Mouse (Mus musculus): ENCODE data around the gene Ankrd44.

DNA sequence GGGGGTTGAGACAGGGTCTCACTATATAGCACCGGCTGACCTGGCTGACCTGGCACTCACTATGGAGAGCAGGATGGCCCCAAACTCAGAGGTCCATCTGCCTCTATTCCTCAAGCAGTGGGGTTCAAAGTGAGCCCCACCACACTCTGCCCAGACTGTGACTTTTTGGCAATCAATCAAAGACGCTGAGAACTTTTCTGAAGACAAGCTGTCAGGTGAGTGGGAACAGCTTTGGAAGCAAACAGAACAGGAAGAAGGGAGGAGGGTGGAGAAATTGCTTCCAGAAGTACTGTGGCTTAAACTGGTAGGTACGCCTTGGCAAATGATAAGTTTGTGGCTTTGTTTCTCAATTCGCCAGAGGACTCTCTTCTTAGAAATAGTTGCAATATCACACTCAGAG is 9.7 kb downstream of the Ankrd44 start:
- TF ChIP-seq CTCF (IDR thresholded peaks at IDR 0.05; ENCODE audit: low read depth, low read length): no peak
- no peak for TF ChIP-seq POLR2A (IDR thresholded peaks at IDR 0.05; ENCODE audit: insufficient read depth, low read length)
- no peak for TF ChIP-seq EP300 (IDR thresholded peaks at IDR 0.05; ENCODE audit: insufficient read depth, low read depth, low read length)

Measured in ES-Bruce4 (cell line).